Mouse (Mus musculus) ES-Bruce4 (cell line): Measurements from ENCODE around the gene Gm45140.

Experiments
- CTCF ChIP-seq: IDR thresholded peaks from one replicate; pipeline ENCODE4 v1.8.1; 2011; ENCODE audit warnings: low read depth, low read length
- EP300 ChIP-seq: IDR thresholded peaks from 2 replicates; pipeline ENCODE4 v1.6.1; 2011; ENCODE audit warnings: low read depth, low read length; ENCODE audit not compliant: insufficient read depth
- POLR2A ChIP-seq: IDR thresholded peaks from one replicate; pipeline ENCODE4 v1.8.1; 2011; ENCODE audit warnings: low read length; ENCODE audit not compliant: insufficient read depth

GRCm38 (mm10) chr6:87807735-87808440 is 27.7 kb downstream of the Gm45140 start:
- TF ChIP-seq POLR2A = no peak
- TF ChIP-seq CTCF = no peak
- no peak for TF ChIP-seq EP300
